Mouse (Mus musculus): ENCODE measurements around the gene Poc5.

Gene Poc5

GRCm38 (mm10) chr13:96432376-96432811 lies 44.3 kb downstream of the Poc5 start:
- no peak for DNase-seq (ENCODE audit: low spot score)

- DNase-seq (ENCODE audit: low spot score), result no peak
Measured at GRCm38 (mm10) chr13:96433041-96433440, 44.9 kb downstream of the Poc5 start.

DNA sequence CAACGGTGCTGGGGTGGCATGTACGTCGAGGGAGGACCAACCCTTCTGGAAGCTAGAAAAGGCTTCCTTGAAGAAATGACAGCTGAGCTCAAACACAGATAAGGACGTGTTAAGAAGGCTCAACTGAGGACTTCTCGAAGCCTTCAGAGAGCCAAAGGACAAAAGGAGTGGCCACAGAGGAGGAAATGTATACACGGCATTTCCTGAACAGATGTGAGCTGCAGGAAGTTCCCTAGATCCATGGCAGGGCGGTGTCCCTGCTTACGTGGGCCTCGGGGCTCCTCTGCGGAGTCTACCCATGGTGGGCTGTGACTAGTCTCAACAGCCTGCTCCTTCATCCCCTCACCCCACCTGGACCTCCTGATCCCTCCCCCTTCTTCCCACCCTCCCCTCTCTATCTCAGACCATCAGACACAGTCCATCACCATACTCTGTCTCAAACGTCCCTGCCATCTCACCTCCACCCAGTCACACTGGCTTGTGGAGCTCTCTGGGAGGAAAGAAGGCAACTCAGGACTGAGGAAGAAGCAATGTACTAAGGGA lies 45.6 kb downstream of the Poc5 start:
- DNase-seq (ENCODE audit: low spot score), result no peak

DNA sequence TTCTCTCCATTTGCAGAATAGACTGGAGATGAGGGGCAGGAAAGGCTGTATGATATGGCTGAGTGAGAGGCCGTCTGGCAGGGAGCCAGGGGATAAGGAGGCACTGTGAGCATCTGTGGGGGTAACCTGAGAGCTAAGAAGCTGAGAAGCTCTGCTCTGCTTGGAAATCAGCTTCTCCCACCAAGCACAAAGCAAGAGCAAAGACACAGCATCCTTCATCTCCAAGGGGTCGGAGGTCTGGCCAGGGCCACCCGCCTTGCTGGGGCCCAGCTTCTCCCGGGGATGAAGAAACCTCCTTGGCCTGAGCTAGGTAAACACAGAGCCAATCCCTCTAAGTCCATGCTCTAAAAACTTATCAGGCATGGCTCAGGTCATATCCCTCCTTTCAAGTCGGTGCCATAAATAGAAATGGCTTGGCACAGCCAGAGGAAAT lies 46.8 kb downstream of the Poc5 start:
- DNase-seq (ENCODE audit: low spot score), result peak; percentile 38

DNA sequence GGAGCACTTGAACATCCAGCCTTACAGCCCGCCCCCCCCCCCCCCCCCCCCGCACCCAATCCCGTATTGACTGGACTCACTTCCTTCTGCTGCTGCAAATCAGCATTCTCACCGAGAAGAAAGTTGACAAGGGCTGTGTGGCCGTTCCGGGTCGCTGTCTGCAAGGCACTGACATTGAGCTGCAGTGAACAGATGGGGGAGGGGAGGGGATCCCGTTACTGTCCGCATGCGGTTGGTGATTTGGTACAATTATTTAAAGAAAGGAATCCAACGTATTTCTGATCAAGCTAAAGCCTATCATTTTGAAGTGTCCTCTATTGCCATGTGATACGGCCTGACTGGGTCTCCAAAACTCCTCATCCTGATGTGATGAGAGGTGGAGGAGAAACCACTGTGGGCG lies 47.7 kb downstream of the Poc5 start:
- peak; percentile 59 for DNase-seq (ENCODE audit: low spot score)

DNA sequence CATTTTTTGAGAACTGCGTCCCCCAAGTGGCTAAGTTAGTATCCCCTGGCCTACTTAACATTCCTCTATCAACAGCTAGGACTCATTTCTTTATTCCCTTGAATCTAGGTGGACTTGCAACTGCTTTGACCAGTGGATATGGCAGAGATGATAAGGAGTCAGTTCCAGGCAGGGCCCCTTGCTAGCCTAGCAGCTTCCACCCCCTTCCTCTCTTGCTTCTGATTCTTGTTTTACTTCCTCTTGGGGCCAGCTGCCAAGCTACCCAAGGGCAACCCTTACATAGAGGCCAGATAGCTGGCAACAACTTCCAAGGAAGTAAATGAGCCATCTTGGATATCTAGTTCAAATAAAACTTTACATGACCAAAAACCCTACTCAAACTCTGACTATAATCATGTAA lies 48.8 kb downstream of the Poc5 start:
- no peak for DNase-seq (ENCODE audit: low spot score)

DNA sequence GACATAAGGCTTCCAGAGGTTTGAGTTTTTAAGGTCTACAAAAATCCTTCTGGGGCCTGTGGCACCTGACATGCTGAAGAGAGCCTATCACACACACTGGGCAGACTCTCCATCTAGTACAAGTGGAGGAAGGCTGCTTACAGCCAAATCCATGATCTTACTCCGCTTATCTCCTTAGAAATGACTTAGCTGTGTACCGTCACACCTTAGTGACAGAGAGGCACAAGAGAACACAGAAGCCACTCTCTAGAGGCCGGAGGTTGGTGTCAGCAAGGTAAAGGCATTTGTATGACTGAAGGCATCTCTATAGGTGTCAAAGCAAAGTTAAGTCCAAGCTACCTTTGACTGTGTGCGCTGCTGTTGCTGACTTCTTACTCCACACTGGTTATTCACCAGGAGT lies 52.3 kb downstream of the Poc5 start:
- no peak for DNase-seq (ENCODE audit: low spot score)

GRCm38 (mm10) chr13:96450205-96450856 lies 62.2 kb downstream of the Poc5 start:
- no peak for DNase-seq (ENCODE audit: low spot score)

DNA sequence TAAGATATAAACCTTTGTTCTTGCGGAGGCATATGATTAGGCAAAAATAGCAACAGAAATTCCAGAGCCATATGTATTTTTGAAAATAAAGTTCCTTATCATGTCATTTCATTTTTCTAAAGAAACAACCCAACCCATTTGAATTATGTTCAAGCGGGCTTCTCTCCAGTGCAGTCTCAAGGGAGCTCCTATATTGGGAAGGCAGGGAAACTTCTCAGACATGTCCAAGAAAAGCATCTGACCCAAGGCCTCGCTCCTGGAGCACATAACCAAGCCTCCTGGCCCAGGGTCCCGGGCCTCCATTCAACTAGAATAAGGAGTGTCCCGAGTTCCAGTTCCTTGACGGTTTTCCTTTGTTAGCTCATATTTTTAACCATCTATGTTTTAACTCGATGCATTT lies 62.8 kb downstream of the Poc5 start:
- DNase-seq (ENCODE audit: low spot score), result no peak

- no peak for DNase-seq (ENCODE audit: low spot score)
Measured at GRCm38 (mm10) chr13:96451386-96452140, 63.5 kb downstream of the Poc5 start.

GRCm38 (mm10) chr13:96452621-96453020 lies 64.5 kb downstream of the Poc5 start:
- DNase-seq (ENCODE audit: low spot score), result no peak

DNA sequence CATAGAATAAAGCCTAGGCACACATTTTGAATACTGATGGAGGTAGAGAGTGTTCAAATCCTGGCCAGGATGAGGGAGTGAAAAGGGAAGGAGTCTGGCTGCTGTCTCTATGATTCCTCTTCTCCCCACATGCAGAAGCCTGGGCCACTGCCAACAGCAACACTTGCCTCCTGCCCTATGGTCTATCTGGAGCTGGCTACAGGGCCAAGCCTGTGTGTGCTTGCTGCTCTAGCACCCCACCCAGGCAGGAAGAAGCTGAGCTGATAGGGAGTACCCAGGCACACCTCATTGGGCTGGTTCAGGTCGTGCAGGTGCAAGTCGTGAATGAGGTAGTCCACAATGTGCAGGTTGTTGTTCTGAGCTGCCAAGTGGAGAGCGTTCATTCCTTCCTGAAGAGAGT lies 66.2 kb downstream of the Poc5 start:
- DNase-seq (ENCODE audit: low spot score), result no peak

DNA sequence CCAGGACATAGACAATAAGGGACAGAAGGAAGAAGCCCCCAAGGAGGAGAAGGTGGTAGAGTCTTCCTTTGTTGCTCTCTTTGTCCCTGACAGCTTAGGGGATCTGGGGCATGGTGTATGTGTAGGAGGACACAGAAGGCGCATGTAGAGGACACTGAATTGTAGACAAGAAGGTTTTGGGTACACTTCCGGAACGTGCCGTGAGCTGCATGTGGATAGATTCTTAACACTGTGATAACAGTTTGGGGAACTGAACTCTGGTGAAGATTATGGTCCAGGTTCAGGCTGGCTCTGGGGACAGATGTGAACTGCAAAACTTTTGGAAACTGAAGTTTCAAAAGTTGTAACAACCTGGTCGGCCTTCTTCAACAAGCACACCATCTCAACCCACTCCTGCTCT lies 69.5 kb downstream of the Poc5 start:
- no peak for DNase-seq (ENCODE audit: low spot score)

DNA sequence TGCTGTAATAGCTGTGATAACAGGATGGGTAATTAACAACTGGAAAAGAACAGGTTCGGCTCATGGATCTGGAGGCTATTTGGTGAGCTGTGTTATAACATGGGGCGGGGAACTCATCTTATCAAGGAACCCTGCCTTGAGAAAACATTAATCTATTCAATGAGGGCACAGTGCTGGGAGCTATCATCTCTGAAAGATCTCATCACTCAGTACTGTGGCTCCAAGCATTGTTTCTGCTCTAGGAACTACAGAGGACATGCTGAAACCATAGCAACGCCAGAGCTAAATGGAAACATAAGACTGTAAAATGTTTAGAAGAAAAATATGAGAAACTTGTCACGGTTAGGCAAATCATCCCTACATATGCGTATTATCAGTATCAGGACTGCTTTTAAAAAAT lies 69.9 kb downstream of the Poc5 start:
- no peak for DNase-seq (ENCODE audit: low spot score)

DNA sequence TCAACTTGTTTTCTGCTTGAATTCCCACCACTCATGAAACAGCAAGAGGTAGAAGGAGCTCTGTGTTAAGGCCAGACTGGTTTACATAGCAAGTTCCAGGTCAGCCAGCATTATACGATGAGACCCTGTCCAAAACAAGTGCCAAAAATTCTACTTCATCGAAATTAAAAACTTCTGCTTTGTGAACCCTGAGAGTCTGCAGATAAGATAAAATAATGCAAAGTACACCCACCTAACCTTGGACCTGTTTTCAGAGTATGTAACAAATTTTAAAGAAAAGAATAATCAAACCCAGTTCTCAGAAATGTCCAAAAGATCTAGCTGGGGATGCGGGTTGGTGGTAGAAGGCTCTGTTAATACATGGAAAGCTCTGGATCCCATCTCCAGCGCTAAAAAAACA lies 70.5 kb downstream of the Poc5 start:
- DNase-seq (ENCODE audit: low spot score), result no peak

DNA sequence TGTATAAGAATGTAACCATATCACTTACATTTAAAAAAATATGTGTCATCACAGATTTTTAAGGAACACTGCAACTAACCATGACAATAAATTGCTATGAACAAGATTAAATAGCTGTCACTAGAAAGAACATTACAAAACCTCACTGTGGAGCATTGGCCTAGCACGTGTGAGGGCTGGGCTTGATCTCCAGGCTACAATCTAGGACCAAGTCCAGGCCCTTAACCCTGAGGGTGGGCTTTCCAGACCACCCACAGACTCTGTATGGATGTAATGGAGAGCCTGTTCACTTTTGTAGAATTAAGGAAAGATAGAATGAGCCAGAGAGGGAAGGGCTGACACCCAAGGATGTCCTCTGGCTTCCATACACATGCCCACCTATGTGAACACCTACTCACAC lies 74.5 kb downstream of the Poc5 start:
- no peak for DNase-seq (ENCODE audit: low spot score)

DNA sequence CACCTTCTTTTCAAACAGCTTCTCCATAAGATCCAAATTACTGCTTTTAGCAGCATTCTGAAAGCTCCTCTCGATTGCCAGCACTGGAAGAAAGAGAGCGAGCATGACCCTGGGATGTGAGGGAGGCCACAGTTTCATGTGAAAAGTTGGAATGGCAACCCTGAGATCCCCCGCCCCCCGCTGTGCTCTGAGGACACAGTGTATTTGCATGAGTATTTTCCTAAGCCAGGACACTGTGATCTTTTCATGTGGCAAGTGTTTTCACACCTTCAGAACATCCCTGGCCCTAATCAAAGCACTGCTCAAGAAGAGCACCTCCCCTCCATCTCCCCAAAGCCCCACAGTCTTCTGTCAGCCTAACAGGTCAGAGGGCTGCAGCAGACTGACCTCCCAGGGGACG lies 77.2 kb downstream of the Poc5 start:
- peak; percentile 3 for DNase-seq (ENCODE audit: low spot score)
